In genomic region chr7:75370595-75371519, GRCm38 (mm10) we compare ENCODE assay signal across 8 mouse cellular contexts.
A peak's percentile ranks its signal among the peaks of the same experiment; 100 is the strongest.
DNase-seq lines count a peak whose midpoint lies in the region; ATAC-seq lines count a peak whose summit lies in the region.

No protein-coding gene starts in this region.

- no peak overlapping the region for H3K27ac ChIP-seq in intestine, embryonic 15.5 days

- H3K36me3 ChIP-seq in intestine, embryonic 15.5 days: no peaks in the 10 kb centered on the region

- intact Hi-C loops in left cerebral cortex, postnatal 14 days (cut with DNase I): loop anchor here (5.0 to 10.0 kb wide), 3 partner anchors 186 to 511 kb away; no protein-coding TSS in a partner anchor

- peaks cover 3% of the 10 kb centered on the region; the same call in 1 of the 2 replicates for H3K4me1 ChIP-seq in intestine, embryonic 15.5 days (replicated peaks)

- peak; percentile 73 for DNase-seq in adipocyte (ENCODE audit: low spot score)
- DNase-seq in embryo, embryonic 11 days: peak; percentile 80
- DNase-seq in gastrocnemius, postnatal 4 days (ENCODE audit: low spot score in 2 of 2): peak; percentile 65 to 82
- DNase-seq in left cerebral cortex, postnatal 14 days (ENCODE audit: low spot score in 2 of 2): peak; percentile 90 to 93
- peak; percentile 85 for DNase-seq in right cerebral cortex, postnatal 14 days
- peak; percentile 83 for DNase-seq in urinary bladder, postnatal 14 days (ENCODE audit: low spot score)

- H3K9me3 ChIP-seq in intestine, embryonic 15.5 days: no peaks in the 10 kb centered on the region

- peak; percentile 87 for ATAC-seq in intestine, embryonic 15.5 days
- ATAC-seq in megakaryocyte-erythroid progenitor cell, adult 5-6 weeks (replicated peaks; ENCODE audit: low FRiP score, low TSS enrichment, poor library complexity, severe bottlenecking): peak; percentile 76

- 22% methylated on average over 12 of the region's 12 CpGs for WGBS in intestine, embryonic 15.5 days

- H3K9ac ChIP-seq in intestine, embryonic 15.5 days: no peak overlapping the region

- H3K27me3 ChIP-seq in intestine, embryonic 15.5 days (replicated peaks): no peaks in the 10 kb centered on the region

- no peak overlapping the region for H3K4me2 ChIP-seq in intestine, embryonic 15.5 days (replicated peaks)

- no peak overlapping the region for H3K4me3 ChIP-seq in intestine, embryonic 15.5 days (replicated peaks)
